14 mouse cellular contexts compared by ENCODE assay signal in genomic region chr9:96756638-96757435, GRCm38 (mm10).
"Had no signal": no experiment of that assay in that cellular context is flagged by ENCODE, and none has a peak within 500 bp of the region (broad histone marks: within the 10 kb centered on the region; RNA-seq: fewer than 3 reads in every experiment).

No protein-coding gene starts in this region.

- H3K4me1 ChIP-seq: liver, embryonic 13.5 days had no signal

- H3K27me3 ChIP-seq: kidney, embryonic 15.5 days; liver, embryonic 13.5 days; midbrain, embryonic 13.5 days had no signal

- H3K27ac ChIP-seq: kidney, embryonic 15.5 days; left cerebral cortex, adult 2 months; liver, embryonic 13.5 days; midbrain, embryonic 10.5 days; midbrain, embryonic 13.5 days had no signal

- H3K36me3 ChIP-seq: kidney, embryonic 15.5 days; liver, embryonic 13.5 days; midbrain, embryonic 10.5 days; midbrain, embryonic 13.5 days had no signal

- H3K9me3 ChIP-seq: kidney, embryonic 15.5 days; liver, embryonic 13.5 days; midbrain, embryonic 10.5 days; midbrain, embryonic 13.5 days had no signal

- H3K4me3 ChIP-seq: kidney, embryonic 15.5 days; left cerebral cortex, adult 2 months; liver, embryonic 13.5 days; midbrain, embryonic 10.5 days; midbrain, embryonic 13.5 days had no signal

- ATAC-seq: midbrain, embryonic 13.5 days; midbrain, embryonic 16.5 days had no signal

- H3K4me2 ChIP-seq: kidney, embryonic 15.5 days; liver, embryonic 13.5 days; midbrain, embryonic 13.5 days had no signal

- H3K9ac ChIP-seq: kidney, embryonic 15.5 days; liver, embryonic 13.5 days; midbrain, embryonic 13.5 days had no signal

- DNase-seq: kidney, adult 8-10 months; kidney, postnatal 10 days; kidney, postnatal 36 days; layer of hippocampus, postnatal 36 days; liver, embryonic 13.5 days; lung, adult 2 months; lung, postnatal 14 days; lung, postnatal 4 days; thymus, postnatal 25 days had no signal
